Mouse (Mus musculus) CD8-positive naive resting alpha-beta T cell, adult 57 days (primary cell): ENCODE results near the gene Frmd4a. TPM values are rescaled to one million over a fixed set of nuclear protein-coding genes. Genes with fewer than 3 reads are reported as not detected.

Experiments
- total RNA-seq: library from RNA; stranded (reverse); gene quantifications from one replicate; pipeline ENCODE4 v1.2.4, GENCODE M21; 2023

Frmd4a gene
- total RNA-seq, result 15.8 TPM

DNA sequence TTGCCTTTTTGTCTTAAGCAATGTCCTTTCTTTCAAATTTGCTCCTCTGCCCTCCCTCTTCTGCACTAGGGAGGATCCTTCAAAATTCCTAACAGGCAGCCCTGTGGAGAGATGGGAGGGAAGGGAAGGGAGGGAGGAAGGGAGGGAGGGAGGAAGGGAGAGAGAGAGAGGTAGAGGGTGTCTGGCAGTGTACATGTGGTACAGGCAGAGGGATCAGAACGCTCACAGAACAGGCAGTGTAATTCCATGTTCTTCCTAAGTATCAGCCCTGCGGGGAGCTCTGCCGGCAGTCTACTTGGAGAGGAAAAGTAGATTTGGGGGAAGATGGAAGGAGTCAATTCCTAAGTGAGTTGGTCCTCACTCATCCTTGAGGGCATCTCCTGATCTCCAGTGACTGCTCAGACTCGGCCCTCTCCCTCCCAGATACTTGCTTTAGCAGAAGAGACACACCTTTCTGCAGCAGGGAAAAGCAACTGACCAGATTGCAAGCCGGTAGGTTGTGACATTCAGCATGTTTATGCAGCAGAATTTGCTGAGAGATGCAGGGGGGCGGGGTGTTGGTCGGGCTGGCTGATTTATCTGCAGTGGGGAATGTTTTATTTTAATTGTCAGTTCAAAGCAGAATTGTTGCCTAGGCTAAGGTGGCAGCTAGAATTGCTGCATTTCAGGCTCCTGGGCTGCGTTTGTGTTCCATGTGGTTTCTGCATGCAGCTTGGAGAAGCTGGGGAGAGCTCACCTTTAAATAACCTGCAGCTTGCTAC, at the start of gene Frmd4a:
Frmd4a (plus strand) TSS at position 190 of the 761 bp plus-strand sequence.

GRCm38 (mm10) chr2:4651500-4652285, 634.2 kb downstream of the Frmd4a start, which contains the start of gene Prpf18:
Gene Prpf18 (minus strand): TSS chr2:4652113.

